Mouse (Mus musculus) MEL (cell line): Measurements from ENCODE around the gene Atxn7.
"Not testable (repeated sequence)": the region's sequence is repeated elsewhere in the genome, so short reads cannot be mapped to it uniquely, and the experiment has no call there.

Experiments
- CTCF ChIP-seq, 3 experiments: IDR thresholded peaks in 2 of 3; conservative IDR thresholded peaks in 1 of 3; 2 replicates each; pipeline ENCODE4 v1.5.1; 2011 to 2012; ENCODE audit warnings: low read length in 3 of 3, low read depth in 2 of 3, mild to moderate bottlenecking in 2 of 3, improper control_type of control experiment in 1 of 3, inconsistent platforms in 1 of 3, mixed read lengths in 1 of 3, moderate library complexity in 1 of 3; ENCODE audit not compliant: control insufficient read depth in 1 of 3, insufficient read depth in 1 of 3, poor library complexity in 1 of 3, severe bottlenecking in 1 of 3
- EP300 ChIP-seq, 2 experiments: IDR thresholded peaks; 2 replicates each; pipeline ENCODE4 v1.6.1; 2011; ENCODE audit warnings: improper control_type of control experiment in 2 of 2, low read length in 2 of 2, low read depth in 1 of 2, mild to moderate bottlenecking in 1 of 2
- GABPA ChIP-seq: IDR thresholded peaks from 2 replicates; pipeline ENCODE4 v1.6.1; 2012; ENCODE audit warnings: low read depth, mild to moderate bottlenecking, inconsistent platforms, low read length, improper control_type of control experiment, moderate library complexity
- KAT2A ChIP-seq: conservative IDR thresholded peaks from 2 replicates; pipeline ENCODE4 v1.6.1; 2012; ENCODE audit warnings: low read depth, low read length, improper control_type of control experiment, inconsistent platforms
- MAX ChIP-seq: IDR thresholded peaks from 2 replicates; pipeline ENCODE4 v1.6.1; 2011; ENCODE audit warnings: low read length, improper control_type of control experiment
- MXI1 ChIP-seq: IDR thresholded peaks from 2 replicates; pipeline ENCODE4 v1.6.1; 2011; ENCODE audit warnings: mild to moderate bottlenecking, low read depth, low read length, improper control_type of control experiment
- POLR2A ChIP-seq, 2 experiments: IDR thresholded peaks; 2 replicates each; pipeline ENCODE4 v1.6.1; 2011 to 2012; ENCODE audit warnings: low read length in 2 of 2, mild to moderate bottlenecking in 2 of 2, control low read depth in 1 of 2, improper control_type of control experiment in 1 of 2, low read depth in 1 of 2, moderate library complexity in 1 of 2; ENCODE audit not compliant: control insufficient read depth in 1 of 2, insufficient read depth in 1 of 2, poor library complexity in 1 of 2
- POLR2AphosphoS2 ChIP-seq: IDR thresholded peaks from 2 replicates; pipeline ENCODE4 v1.6.1; 2011; ENCODE audit warnings: low read length, improper control_type of control experiment
- RCOR1 ChIP-seq: IDR thresholded peaks from 2 replicates; pipeline ENCODE4 v1.6.1; 2012; ENCODE audit warnings: low read depth, mild to moderate bottlenecking, inconsistent platforms, low read length, improper control_type of control experiment
- TBP ChIP-seq: IDR thresholded peaks from 2 replicates; pipeline ENCODE4 v1.8.0; 2011; ENCODE audit warnings: low read depth, low read length, improper control_type of control experiment
- ZC3H11A ChIP-seq: IDR thresholded peaks from 2 replicates; pipeline ENCODE4 v1.6.1; 2012; ENCODE audit warnings: low read depth, mild to moderate bottlenecking, inconsistent platforms, low read length, improper control_type of control experiment

DNA sequence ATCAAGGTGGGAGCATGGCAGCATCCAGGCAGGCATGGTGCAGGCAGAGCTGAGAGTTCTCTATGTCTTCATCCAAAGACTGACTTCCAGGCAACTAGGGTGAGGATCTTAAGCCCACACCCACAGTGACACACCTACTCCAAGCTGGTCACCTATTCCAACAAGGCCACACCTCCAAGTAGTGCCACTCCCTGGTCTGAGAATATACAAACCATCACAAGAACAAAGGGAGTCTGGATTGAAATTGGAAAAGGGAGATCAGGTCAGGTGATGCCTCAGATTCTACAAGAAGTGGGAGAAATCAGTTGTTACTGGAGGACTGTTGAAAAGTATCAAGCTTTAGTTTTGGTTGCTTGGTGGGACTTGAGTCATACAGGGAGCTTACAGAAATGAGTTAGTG, 98.4 kb downstream of the Atxn7 start:
- not testable (repeated sequence) for TF ChIP-seq TBP; CTCF (IDR thresholded peaks at IDR 0.05 in 2 of 3, conservative IDR thresholded peaks at IDR 0.05 in 1 of 3; ENCODE audit: control insufficient read depth in 1 of 3, insufficient read depth in 1 of 3, low read depth in 2 of 3, low read length in 3 of 3, poor library complexity in 1 of 3, severe bottlenecking in 1 of 3); RCOR1; POLR2A (IDR thresholded peaks at IDR 0.05; ENCODE audit: control insufficient read depth in 1 of 2, insufficient read depth in 1 of 2, low read depth in 1 of 2, low read length in 2 of 2, poor library complexity in 1 of 2); KAT2A; POLR2AphosphoS2; MAX; GABPA; EP300 (IDR thresholded peaks at IDR 0.05; ENCODE audit: low read depth in 1 of 2, low read length in 2 of 2); ZC3H11A; MXI1
